Mouse (Mus musculus) kidney, postnatal 25 days (tissue): ENCODE results near the gene Wdr45b.
"Not testable (repeated sequence)": the region's sequence is repeated elsewhere in the genome, so short reads cannot be mapped to it uniquely, and the experiment has no call there.

Source experiments
- DNase-seq, 2 experiments: peaks; one replicate each; pipeline ENCODE4 v3.0.0; 2021; ENCODE audit warnings: mixed read lengths in 2 of 2

The Wdr45b gene

GRCm38 (mm10) chr11:121354091-121354707, at the start of gene Wdr45b:
TSS of gene Wdr45b (minus strand) at chr11:121354445.
- peak; percentile 97 to 99 for DNase-seq

- DNase-seq = no peak
Measured at GRCm38 (mm10) chr11:121392405-121392804, 38.2 kb upstream of the Wdr45b start.

GRCm38 (mm10) chr11:121390793-121391192, 36.5 kb upstream of the Wdr45b start:
- DNase-seq = no peak

GRCm38 (mm10) chr11:121388554-121388945, 34.3 kb upstream of the Wdr45b start:
- no peak for DNase-seq

GRCm38 (mm10) chr11:121387750-121388553, 33.7 kb upstream of the Wdr45b start, which contains the start of gene Rab40b:
TSS of gene Rab40b (minus strand) at chr11:121388251.
- DNase-seq = peak; percentile 95 to 98

GRCm38 (mm10) chr11:121380294-121380693, 26.0 kb upstream of the Wdr45b start:
- DNase-seq = no peak

- no peak for DNase-seq
Measured at GRCm38 (mm10) chr11:121378644-121379043, 24.4 kb upstream of the Wdr45b start.

GRCm38 (mm10) chr11:121373305-121373704, 19.1 kb upstream of the Wdr45b start:
- DNase-seq = no peak

GRCm38 (mm10) chr11:121370337-121370994, 16.2 kb upstream of the Wdr45b start:
- DNase-seq = no peak

GRCm38 (mm10) chr11:121369622-121370021, 15.4 kb upstream of the Wdr45b start:
- DNase-seq = peak; percentile 45 to 74

GRCm38 (mm10) chr11:121368731-121369130, 14.5 kb upstream of the Wdr45b start:
- no peak for DNase-seq

- DNase-seq = no peak
Measured at GRCm38 (mm10) chr11:121367170-121367707, 13.0 kb upstream of the Wdr45b start.

GRCm38 (mm10) chr11:121362212-121362611, 8.0 kb upstream of the Wdr45b start:
- DNase-seq = peak; percentile 51 to 52

GRCm38 (mm10) chr11:121353326-121354090, 737 bp downstream of the Wdr45b start:
- peak; percentile 28 to 70 for DNase-seq

GRCm38 (mm10) chr11:121348727-121349126, 5.5 kb downstream of the Wdr45b start:
- DNase-seq = not testable (repeated sequence)

GRCm38 (mm10) chr11:121348166-121348565, 6.1 kb downstream of the Wdr45b start:
- DNase-seq = no peak

GRCm38 (mm10) chr11:121347036-121347435, 7.2 kb downstream of the Wdr45b start:
- no peak for DNase-seq

GRCm38 (mm10) chr11:121342423-121342822, 11.8 kb downstream of the Wdr45b start:
- DNase-seq = not testable (repeated sequence)

GRCm38 (mm10) chr11:121340287-121340686, 14.0 kb downstream of the Wdr45b start:
- DNase-seq = no peak

- no peak for DNase-seq
Measured at GRCm38 (mm10) chr11:121339647-121340046, 14.6 kb downstream of the Wdr45b start.

- DNase-seq = no peak
Measured at GRCm38 (mm10) chr11:121331641-121332040, 22.6 kb downstream of the Wdr45b start.

GRCm38 (mm10) chr11:121328619-121329018, 25.6 kb downstream of the Wdr45b start:
- DNase-seq = no peak
